15 mouse cellular contexts compared by ENCODE assay signal in genomic region chr9:67817898-67818667, GRCm38 (mm10). TPM values are rescaled to one million over a fixed set of nuclear protein-coding genes. Genes with fewer than 3 reads are reported as not detected.
DNase-seq lines count a peak whose midpoint lies in the region; ATAC-seq and TF ChIP-seq lines count a peak whose summit lies in the region.
"Had no signal": no experiment of that assay in that cellular context is flagged by ENCODE, and none has a peak within 500 bp of the region (broad histone marks: within the 10 kb centered on the region; RNA-seq: fewer than 3 reads in every experiment).

No protein-coding gene starts in this region.

- H3K4me2 ChIP-seq in lung, embryonic 14.5 days, result no peak overlapping the region
- H3K4me2 ChIP-seq in heart, embryonic 12.5 days, result peak overlapping the region; percentile 33
- H3K4me2 ChIP-seq: liver, embryonic 13.5 days; midbrain, embryonic 13.5 days had no signal

- no peaks in the 10 kb centered on the region for H3K27me3 ChIP-seq in lung, embryonic 14.5 days (ENCODE audit: insufficient read depth, low read length)
- no peaks in the 10 kb centered on the region for H3K27me3 ChIP-seq in heart, embryonic 12.5 days (replicated peaks)
- H3K27me3 ChIP-seq: liver, embryonic 13.5 days; midbrain, embryonic 13.5 days had no signal

- no peak overlapping the region for H3K9ac ChIP-seq in lung, embryonic 14.5 days
- no peak overlapping the region for H3K9ac ChIP-seq in heart, embryonic 12.5 days
- H3K9ac ChIP-seq: liver, embryonic 13.5 days; midbrain, embryonic 13.5 days had no signal

- no peaks in the 10 kb centered on the region for H3K9me3 ChIP-seq in lung, embryonic 14.5 days (ENCODE audit: low read depth, low read length)
- no peaks in the 10 kb centered on the region for H3K9me3 ChIP-seq in heart, embryonic 12.5 days (replicated peaks)
- H3K9me3 ChIP-seq: liver, embryonic 13.5 days; midbrain, embryonic 13.5 days had no signal

- intact Hi-C loops in gastrocnemius, adult 2 months (cut with DNase I), result no loop called here
- intact Hi-C loops in gastrocnemius, postnatal 36 days (cut with DNase I), result no loop called here

- WGBS in lung, embryonic 14.5 days, result 12% methylated on average over 10 of the region's 10 CpGs
- 18% methylated on average over 10 of the region's 10 CpGs for WGBS in heart, embryonic 12.5 days

- H3K4me1 ChIP-seq in lung, embryonic 14.5 days (ENCODE audit: insufficient read depth), result peaks cover 16% of the 10 kb centered on the region
- peaks cover 38% of the 10 kb centered on the region for H3K4me1 ChIP-seq in heart, embryonic 12.5 days (replicated peaks)
- H3K4me1 ChIP-seq: liver, embryonic 13.5 days had no signal

- peak; percentile 41; the same call in 1 of the 2 replicates for ATAC-seq in lung, embryonic 14.5 days (ENCODE audit: insufficient read depth)
- ATAC-seq in heart, embryonic 12.5 days (ENCODE audit: insufficient number of reproducible peaks, low FRiP score), result peak; percentile 68
- ATAC-seq: midbrain, embryonic 13.5 days had no signal

- H3K36me3 ChIP-seq in lung, embryonic 14.5 days (ENCODE audit: insufficient read depth), result no peaks in the 10 kb centered on the region
- no peaks in the 10 kb centered on the region for H3K36me3 ChIP-seq in heart, embryonic 12.5 days
- H3K36me3 ChIP-seq: liver, embryonic 13.5 days; midbrain, embryonic 13.5 days had no signal

- peak overlapping the region; percentile 87 for H3K27ac ChIP-seq in gastrocnemius, adult 2 months
- no peak overlapping the region for H3K27ac ChIP-seq in lung, embryonic 14.5 days (ENCODE audit: low read depth)
- peak overlapping the region; percentile 87 for H3K27ac ChIP-seq in heart, embryonic 12.5 days (ENCODE audit: poor library complexity, severe bottlenecking)
- H3K27ac ChIP-seq: liver, embryonic 13.5 days; midbrain, embryonic 13.5 days had no signal

- DNase-seq in gastrocnemius, adult 2 months, result peak; percentile 62
- no peak for DNase-seq in gastrocnemius, postnatal 36 days
- peak; percentile 46 for DNase-seq in lung, embryonic 14.5 days
- DNase-seq in lung, postnatal 25 days (ENCODE audit: low spot score), result no peak
- DNase-seq in skeletal muscle tissue, adult 2 months (ENCODE audit: low read depth, low spot score), result peak; percentile 80
- no peak for DNase-seq in left cerebral cortex, adult 9 months (ENCODE audit: low spot score in 2 of 2)
- DNase-seq in layer of hippocampus, adult 9-10 months (ENCODE audit: low spot score), result no peak
- DNase-seq: cerebellum, adult 8-10 months; liver, embryonic 13.5 days; lung, postnatal 14 days; thymus, adult 2 months had no signal

- H3K4me3 ChIP-seq in gastrocnemius, adult 2 months, result peak overlapping the region; percentile 39
- H3K4me3 ChIP-seq in lung, embryonic 14.5 days (ENCODE audit: low read depth, low read length), result no peak overlapping the region
- H3K4me3 ChIP-seq in heart, embryonic 12.5 days, result no peak overlapping the region
- H3K4me3 ChIP-seq: liver, embryonic 13.5 days; midbrain, embryonic 13.5 days had no signal

- TF ChIP-seq CTCF in gastrocnemius, adult 2 months (IDR thresholded peaks at IDR 0.05), result no peak
- no peak for TF ChIP-seq CTCF in lung, embryonic 14.5 days (IDR thresholded peaks at IDR 0.05; ENCODE audit: low read depth)

RNA-seq across cellular contexts. Expression of gene C2cd4a, which starts 14.0 kb away (rescaled TPM):
- not detected for total RNA-seq in gastrocnemius, adult 2 months (2021)
- under 1 TPM in 1 of 2 experiments, not detected in 1; 0.42 TPM for total RNA-seq in gastrocnemius, postnatal 36 days (2021)
- 1.3 and 1.9 TPM in 2 replicates for polyA plus RNA-seq in lung, embryonic 14.5 days (2014; fragmentation: Nextera tagmentation; extraction: Ambion mirVana)
- polyA plus RNA-seq in heart, embryonic 12.5 days (2016; fragmentation: Nextera tagmentation; extraction: Ambion mirVana), result 0.22 and 0.28 TPM in 2 replicates
- total RNA-seq: left cerebral cortex, postnatal 25 days had no signal
- polyA plus RNA-seq: hindbrain, embryonic 11.5 days had no signal

RNA-seq across cellular contexts. Expression of gene Vps13c, which starts 22.1 kb away (rescaled TPM):
- 10 to 100 TPM; 26.1 to 32.9 TPM for total RNA-seq in gastrocnemius, adult 2 months (2021)
- 10 to 100 TPM; 23.6 to 24.1 TPM for total RNA-seq in gastrocnemius, postnatal 36 days (2021)
- polyA plus RNA-seq in lung, embryonic 14.5 days (2014; fragmentation: Nextera tagmentation; extraction: Ambion mirVana), result 6.6 TPM in 2 replicates
- 6.3 and 7.0 TPM in 2 replicates for polyA plus RNA-seq in heart, embryonic 12.5 days (2016; fragmentation: Nextera tagmentation; extraction: Ambion mirVana)

RNA-seq across cellular contexts. Expression of gene C2cd4b, which starts 58.8 kb away (rescaled TPM):
- not detected for total RNA-seq in gastrocnemius, adult 2 months (2021)
- not detected for total RNA-seq in gastrocnemius, postnatal 36 days (2021)
- 1.1 and 1.7 TPM in 2 replicates for polyA plus RNA-seq in lung, embryonic 14.5 days (2014; fragmentation: Nextera tagmentation; extraction: Ambion mirVana)
- 2.7 and 3.8 TPM in 2 replicates for polyA plus RNA-seq in heart, embryonic 12.5 days (2016; fragmentation: Nextera tagmentation; extraction: Ambion mirVana)
- polyA plus RNA-seq: hindbrain, embryonic 11.5 days; liver, embryonic 13.5 days had no signal

Comparison
In these comparisons a context has a peak if more than half of its experiments do, and no peak if none do; other contexts are left out.
1. DNase-seq: peak in gastrocnemius, adult 2 months (single experiment), lung, embryonic 14.5 days (single experiment) and skeletal muscle tissue, adult 2 months (single experiment); none in gastrocnemius, postnatal 36 days (0 of 2), lung, postnatal 25 days (single experiment), left cerebral cortex, adult 9 months (0 of 2) and layer of hippocampus, adult 9-10 months (single experiment).